8 mouse cellular contexts compared by ENCODE assay signal in genomic region chr2:181459673-181460621, GRCm38 (mm10). TPM values are rescaled to one million over a fixed set of nuclear protein-coding genes. Genes with fewer than 3 reads are reported as not detected.
A peak's percentile ranks its signal among the peaks of the same experiment; 100 is the strongest.
DNase-seq lines count a peak whose midpoint lies in the region; ATAC-seq and TF ChIP-seq lines count a peak whose summit lies in the region.

No protein-coding gene starts in this region.

- peak; percentile 36 for ATAC-seq in granulocyte monocyte progenitor cell, adult 5-6 weeks (replicated peaks; ENCODE audit: poor library complexity, severe bottlenecking)
- peak; percentile 36 for ATAC-seq in intestine, postnatal 0 days
- ATAC-seq in liver, embryonic 11.5 days (replicated peaks; ENCODE audit: low FRiP score), result peak; percentile 84
- ATAC-seq in monocyte, adult 5-6 weeks (replicated peaks; ENCODE audit: insufficient number of reproducible peaks, low FRiP score, low TSS enrichment, poor library complexity, severe bottlenecking), result peak; percentile 29; the same call in 1 of the 2 replicates
- ATAC-seq in stomach, embryonic 14.5 days (ENCODE audit: insufficient number of reproducible peaks, insufficient read depth, low FRiP score, low read depth), result peak; percentile 60

- H3K4me3 ChIP-seq in intestine, postnatal 0 days (ENCODE audit: low read depth, low read length), result peak overlapping the region; percentile 86
- peak overlapping the region; percentile 84 for H3K4me3 ChIP-seq in liver, embryonic 11.5 days (ENCODE audit: low read depth, low read length)
- peak overlapping the region; percentile 95 for H3K4me3 ChIP-seq in stomach, embryonic 14.5 days (ENCODE audit: low read depth, low read length)

- WGBS in intestine, postnatal 0 days, result under 1% methylated on average over 69 of the region's 71 CpGs
- WGBS in liver, embryonic 11.5 days, result under 1% methylated on average over 67 of the region's 71 CpGs
- WGBS in stomach, embryonic 14.5 days, result under 1% methylated on average over 70 of the region's 71 CpGs

- H3K27ac ChIP-seq in intestine, postnatal 0 days (ENCODE audit: low read depth, low read length), result peak overlapping the region; percentile 22
- peak overlapping the region; percentile 99 for H3K27ac ChIP-seq in liver, embryonic 11.5 days (ENCODE audit: low read depth, low read length)
- peak overlapping the region; percentile 74; the same call in 1 of the 2 replicates for H3K27ac ChIP-seq in stomach, embryonic 14.5 days (ENCODE audit: low read length)

- no peaks in the 10 kb centered on the region for H3K4me1 ChIP-seq in intestine, postnatal 0 days (replicated peaks; ENCODE audit: control insufficient read depth, insufficient read depth, low read length)
- H3K4me1 ChIP-seq in liver, embryonic 11.5 days (replicated peaks; ENCODE audit: control insufficient read depth, insufficient read depth, low read length), result peaks cover 33% of the 10 kb centered on the region
- peaks cover 9% of the 10 kb centered on the region for H3K4me1 ChIP-seq in stomach, embryonic 14.5 days (ENCODE audit: control insufficient read depth, insufficient read depth, low read length)

- peak; percentile 31 to 53 for DNase-seq in urinary bladder, adult 18-20 months (ENCODE audit: low spot score in 2 of 2)
- DNase-seq in urinary bladder, postnatal 10 days (ENCODE audit: low spot score), result no peak
- DNase-seq in embryo, embryonic 11.5 days (ENCODE audit: low read depth, low spot score), result peak; percentile 43
- peak; percentile 83 for DNase-seq in liver, embryonic 11.5 days (ENCODE audit: low spot score)

- H3K36me3 ChIP-seq in intestine, postnatal 0 days (ENCODE audit: control insufficient read depth, insufficient read depth), result no peaks in the 10 kb centered on the region
- no peaks in the 10 kb centered on the region for H3K36me3 ChIP-seq in liver, embryonic 11.5 days (ENCODE audit: control insufficient read depth, insufficient read depth, low read length)
- H3K36me3 ChIP-seq in stomach, embryonic 14.5 days (ENCODE audit: control insufficient read depth, insufficient read depth, low read length), result no peaks in the 10 kb centered on the region

- peaks cover 47% of the 10 kb centered on the region for H3K27me3 ChIP-seq in intestine, postnatal 0 days (replicated peaks; ENCODE audit: control insufficient read depth, insufficient read depth, low read length)
- H3K27me3 ChIP-seq in liver, embryonic 11.5 days (replicated peaks; ENCODE audit: control insufficient read depth, insufficient read depth, low read length), result no peaks in the 10 kb centered on the region
- no peaks in the 10 kb centered on the region for H3K27me3 ChIP-seq in stomach, embryonic 14.5 days (ENCODE audit: control insufficient read depth, insufficient read depth, low read length)

- H3K9me3 ChIP-seq in intestine, postnatal 0 days (ENCODE audit: control insufficient read depth), result no peaks in the 10 kb centered on the region
- no peaks in the 10 kb centered on the region for H3K9me3 ChIP-seq in liver, embryonic 11.5 days (ENCODE audit: control insufficient read depth, low read length)
- H3K9me3 ChIP-seq in stomach, embryonic 14.5 days (ENCODE audit: control insufficient read depth, low read depth, low read length), result no peaks in the 10 kb centered on the region

- peak overlapping the region; percentile 62 for H3K9ac ChIP-seq in intestine, postnatal 0 days (ENCODE audit: low read depth, low read length)
- peak overlapping the region; percentile 84 for H3K9ac ChIP-seq in liver, embryonic 11.5 days (ENCODE audit: low read depth, low read length)
- peak overlapping the region; percentile 48 for H3K9ac ChIP-seq in stomach, embryonic 14.5 days (replicated peaks; ENCODE audit: low read depth, low read length)

- TF ChIP-seq CTCF in intestine, postnatal 0 days (IDR thresholded peaks at IDR 0.05; ENCODE audit: low read depth), result peak; percentile 20; the same call in 1 of the 2 replicates

- H3K4me2 ChIP-seq in intestine, postnatal 0 days (replicated peaks; ENCODE audit: low read depth), result peak overlapping the region; percentile 100
- H3K4me2 ChIP-seq in liver, embryonic 11.5 days, result peak overlapping the region; percentile 95
- H3K4me2 ChIP-seq in stomach, embryonic 14.5 days (replicated peaks; ENCODE audit: low read depth, low read length), result peak overlapping the region; percentile 98

RNA-seq across cellular contexts. Expression of gene Zbtb46, which starts 0.7 kb away (rescaled TPM):
- total RNA-seq in granulocyte monocyte progenitor cell, adult 5-6 weeks (2014; fragmentation: Nextera tagmentation), result 1.1 TPM in 1 of 2 replicates, not detected in the other
- total RNA-seq in granulocyte monocyte progenitor cell, adult 5-6 weeks (2017), result 0.13 and 0.15 TPM in 2 replicates
- polyA plus RNA-seq in intestine, postnatal 0 days (2015; fragmentation: Nextera tagmentation; extraction: Ambion mirVana), result 2.1 and 2.3 TPM in 2 replicates
- polyA plus RNA-seq in liver, embryonic 11.5 days (2014; fragmentation: Nextera tagmentation; extraction: Ambion mirVana), result 25.2 and 26.9 TPM in 2 replicates
- 2.3 to 4.3 TPM (median 3.8 TPM) in 3 replicates for total RNA-seq in monocyte, adult 5-6 weeks (2017)
- polyA plus RNA-seq in stomach, embryonic 14.5 days (2014; fragmentation: Nextera tagmentation; extraction: Ambion mirVana), result 9.1 and 9.5 TPM in 2 replicates

RNA-seq across cellular contexts. Expression of gene Abhd16b, which starts 33.1 kb away (rescaled TPM):
- total RNA-seq in granulocyte monocyte progenitor cell, adult 5-6 weeks (2014; fragmentation: Nextera tagmentation), result not detected in 2 replicates
- not detected in 2 replicates for total RNA-seq in granulocyte monocyte progenitor cell, adult 5-6 weeks (2017)
- 0.07 TPM in 1 of 2 replicates, not detected in the other for polyA plus RNA-seq in intestine, postnatal 0 days (2015; fragmentation: Nextera tagmentation; extraction: Ambion mirVana)
- polyA plus RNA-seq in liver, embryonic 11.5 days (2014; fragmentation: Nextera tagmentation; extraction: Ambion mirVana), result 0.13 TPM in 1 of 2 replicates, not detected in the other
- not detected in 3 replicates for total RNA-seq in monocyte, adult 5-6 weeks (2017)
- 0.27 and 0.38 TPM in 2 replicates for polyA plus RNA-seq in stomach, embryonic 14.5 days (2014; fragmentation: Nextera tagmentation; extraction: Ambion mirVana)

RNA-seq across cellular contexts. Expression of gene Tpd52l2, which starts 37.0 kb away (rescaled TPM):
- 43.1 and 60.9 TPM in 2 replicates for total RNA-seq in granulocyte monocyte progenitor cell, adult 5-6 weeks (2014; fragmentation: Nextera tagmentation)
- total RNA-seq in granulocyte monocyte progenitor cell, adult 5-6 weeks (2017), result 115 and 129 TPM in 2 replicates
- 83.7 and 88.2 TPM in 2 replicates for polyA plus RNA-seq in intestine, postnatal 0 days (2015; fragmentation: Nextera tagmentation; extraction: Ambion mirVana)
- polyA plus RNA-seq in liver, embryonic 11.5 days (2014; fragmentation: Nextera tagmentation; extraction: Ambion mirVana), result 149 and 156 TPM in 2 replicates
- 87.5 to 134 TPM (median 104 TPM) in 3 replicates for total RNA-seq in monocyte, adult 5-6 weeks (2017)
- 175 and 178 TPM in 2 replicates for polyA plus RNA-seq in stomach, embryonic 14.5 days (2014; fragmentation: Nextera tagmentation; extraction: Ambion mirVana)

Comparison
In these comparisons a context has a peak if more than half of its experiments do, and no peak if none do; other contexts are left out.
1. ATAC-seq: peak in every context shown above with its lines; median percentile 84 in liver, embryonic 11.5 days; 60 in stomach, embryonic 14.5 days; 36 in granulocyte monocyte progenitor cell, adult 5-6 weeks; 36 in intestine, postnatal 0 days; 29 in monocyte, adult 5-6 weeks.
2. H3K27ac ChIP-seq: peak in every context shown above with its lines; median percentile 99 in liver, embryonic 11.5 days; 74 in stomach, embryonic 14.5 days; 22 in intestine, postnatal 0 days.